Comparison of ENCODE assay signal across 19 mouse cellular contexts in genomic region chrX:152403251-152403650, GRCm38 (mm10). TPM values are rescaled to one million over a fixed set of nuclear protein-coding genes. Genes with fewer than 3 reads are reported as not detected.
"Had no signal": no experiment of that assay in that cellular context is flagged by ENCODE, and none has a peak within 500 bp of the region (broad histone marks: within the 10 kb centered on the region; RNA-seq: fewer than 3 reads in every experiment).

No protein-coding gene starts in this region.

- H3K9ac ChIP-seq: liver, embryonic 15.5 days; lung, embryonic 14.5 days; midbrain, embryonic 12.5 days; neural tube, embryonic 12.5 days; stomach, embryonic 15.5 days had no signal

- ATAC-seq: midbrain, embryonic 16.5 days had no signal

- H3K4me3 ChIP-seq: liver, embryonic 15.5 days; megakaryocyte, embryonic 14.5 days; midbrain, embryonic 10.5 days; midbrain, embryonic 12.5 days; neural tube, embryonic 12.5 days; stomach, embryonic 15.5 days had no signal

- H3K4me2 ChIP-seq: liver, embryonic 15.5 days; lung, embryonic 14.5 days; midbrain, embryonic 12.5 days; neural tube, embryonic 12.5 days; stomach, embryonic 15.5 days had no signal

- H3K27ac ChIP-seq: liver, embryonic 15.5 days; midbrain, embryonic 10.5 days; midbrain, embryonic 12.5 days; neural tube, embryonic 12.5 days; stomach, embryonic 15.5 days; stomach, postnatal 0 days had no signal

- H3K36me3 ChIP-seq: liver, embryonic 15.5 days; midbrain, embryonic 10.5 days; midbrain, embryonic 12.5 days; neural tube, embryonic 12.5 days; stomach, embryonic 15.5 days had no signal

- H3K9me3 ChIP-seq: liver, embryonic 15.5 days; megakaryocyte, embryonic 14.5 days; midbrain, embryonic 10.5 days; midbrain, embryonic 12.5 days; neural tube, embryonic 12.5 days; stomach, embryonic 15.5 days had no signal

- DNase-seq: lung, adult 18-20 months; lung, embryonic 14.5 days; lung, postnatal 10 days; lung, postnatal 4 days; midbrain, embryonic 14.5 days; right cerebral cortex, postnatal 14 days; thymus, adult 2 months; thymus, postnatal 36 days had no signal

- H3K4me1 ChIP-seq: liver, embryonic 15.5 days; megakaryocyte, embryonic 14.5 days; midbrain, embryonic 10.5 days; midbrain, embryonic 12.5 days; neural tube, embryonic 12.5 days; stomach, embryonic 15.5 days had no signal

RNA-seq across cellular contexts. Expression of gene Gpr173, which starts 34.7 kb away (rescaled TPM):
- total RNA-seq: liver, adult 2 months; monocyte, adult 5-6 weeks; neutrophil, adult 5-6 weeks had no signal
